In the genomic region with DNA sequence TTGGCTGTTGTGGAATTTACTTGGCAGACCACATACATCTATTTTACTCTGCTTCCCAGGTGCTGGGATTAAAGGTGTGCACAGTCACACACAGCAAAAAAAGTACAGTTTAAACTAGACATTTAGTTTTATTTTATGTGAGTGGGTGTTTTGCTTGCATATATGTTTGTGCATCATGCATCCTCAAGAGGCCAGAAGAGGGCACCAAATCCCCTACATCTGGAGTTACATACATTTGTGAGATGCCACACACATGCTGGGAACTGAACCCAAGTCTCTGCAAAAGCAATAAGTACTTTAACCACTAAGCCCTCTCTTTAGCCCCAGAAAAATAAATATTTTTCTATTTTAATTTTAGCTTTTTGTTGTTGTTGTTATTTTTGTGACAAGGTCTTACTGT, we compare ENCODE assay signal across 10 mouse cellular contexts.
A peak's percentile ranks its signal among the peaks of the same experiment; 100 is the strongest.
DNase-seq lines count a peak whose midpoint lies in the region; ATAC-seq and TF ChIP-seq lines count a peak whose summit lies in the region.
"Had no signal": no experiment of that assay in that cellular context is flagged by ENCODE, and none has a peak within 500 bp of the region (broad histone marks: within the 10 kb centered on the region; RNA-seq: fewer than 3 reads in every experiment).

No protein-coding gene starts in this region.

- no peaks in the 10 kb centered on the region for H3K27me3 ChIP-seq in kidney, adult 2 months (replicated peaks; ENCODE audit: control insufficient read depth, insufficient read depth, low read length)
- H3K27me3 ChIP-seq in CH12.LX (replicated peaks) = no peaks in the 10 kb centered on the region
- H3K27me3 ChIP-seq: hindbrain, embryonic 13.5 days; limb, embryonic 12.5 days had no signal

- in situ Hi-C loops in CH12.LX (cut with MboI; ENCODE audit: low pct_ligation_motif_present, low pct_unique_long_range_greater_than_20kb, low sequenced_read_pairs) = no loop called here

- H3K4me1 ChIP-seq in kidney, adult 2 months (ENCODE audit: control insufficient read depth, insufficient read depth, low read length) = no peaks in the 10 kb centered on the region
- H3K4me1 ChIP-seq in CH12.LX (ENCODE audit: control insufficient read depth in 1 of 2, insufficient read depth in 2 of 2) = no peaks in the 10 kb centered on the region
- H3K4me1 ChIP-seq: hindbrain, embryonic 13.5 days; limb, embryonic 12.5 days had no signal

- no peak overlapping the region for H3K4me2 ChIP-seq in CH12.LX (ENCODE audit: insufficient read depth, low read depth, poor library complexity, severe bottlenecking)
- H3K4me2 ChIP-seq: hindbrain, embryonic 13.5 days; limb, embryonic 12.5 days had no signal

- DNase-seq in kidney, adult 2 months = peak; percentile 12
- no peak for DNase-seq in kidney, postnatal 14 days
- DNase-seq in 416B (ENCODE audit: low read depth) (peak; percentile 54), CH12.LX (ENCODE audit: extremely low read depth) (peak; percentile 17)
- DNase-seq in induced T-regulatory cell, adult 2 months (ENCODE audit: low read depth) = peak; percentile 63
- DNase-seq in adrenal gland, postnatal 4 days (ENCODE audit: low spot score in 2 of 2) = no peak
- DNase-seq in cerebellum, adult 18-20 months = no peak

- H3K4me3 ChIP-seq in kidney, adult 2 months (ENCODE audit: insufficient read depth, low read depth, low read length) = no peak overlapping the region
- no peak overlapping the region for H3K4me3 ChIP-seq in CH12.LX (replicated peaks in 1 of 3; ENCODE audit: low read depth in 2 of 3, low read length in 2 of 3, poor library complexity in 1 of 3)
- H3K4me3 ChIP-seq: hindbrain, embryonic 13.5 days; limb, embryonic 12.5 days had no signal

- no peak for TF ChIP-seq EP300 in CH12.LX (IDR thresholded peaks at IDR 0.05; ENCODE audit: low read length)

- no peaks in the 10 kb centered on the region for H3K79me2 ChIP-seq in CH12.LX (replicated peaks; ENCODE audit: control insufficient read depth, extremely low read depth, insufficient read depth, poor library complexity, severe bottlenecking)

- TF ChIP-seq POLR2A in kidney, adult 2 months (IDR thresholded peaks at IDR 0.05; ENCODE audit: low read depth, low read length) = no peak
- no peak for TF ChIP-seq POLR2A in CH12.LX (IDR thresholded peaks at IDR 0.05; ENCODE audit: low read depth, low read length)

- dilution Hi-C loops in CH12.LX (cut with MboI; ENCODE audit: extremely low pct_ligation_motif_present, extremely low pct_unique_long_range_greater_than_20kb, low sequenced_read_pairs) = no loop called here

- H3K9me3 ChIP-seq in CH12.LX (replicated peaks; ENCODE audit: low read length) = no peaks in the 10 kb centered on the region
- H3K9me3 ChIP-seq: hindbrain, embryonic 13.5 days; limb, embryonic 12.5 days had no signal

- H3K9ac ChIP-seq in CH12.LX (ENCODE audit: insufficient read depth, low read depth) = no peak overlapping the region
- H3K9ac ChIP-seq: hindbrain, embryonic 13.5 days; limb, embryonic 12.5 days had no signal

- no peak for ATAC-seq in inflammation-experienced regulatory T-cells, adult 6 months

- H3K36me3 ChIP-seq in kidney, adult 2 months (ENCODE audit: control insufficient read depth, insufficient read depth, low read length) = no peaks in the 10 kb centered on the region
- peaks cover 0 to 1% of the 10 kb centered on the region in 2 experiments for H3K36me3 ChIP-seq in CH12.LX (replicated peaks in 1 of 2; ENCODE audit: control insufficient read depth in 1 of 2, insufficient read depth in 1 of 2, low read length in 1 of 2)
- H3K36me3 ChIP-seq: hindbrain, embryonic 13.5 days; limb, embryonic 12.5 days had no signal

- 0 out of 2 replicates have a peak, but pooled peaks have one; percentile 20 for TF ChIP-seq CTCF in kidney, adult 2 months (conservative IDR thresholded peaks at IDR 0.05; ENCODE audit: insufficient read depth, insufficient read length, low read depth, low read length)
- peak in 1 of 2 experiments; percentile 44; a peak in 2 of 4 replicates for TF ChIP-seq CTCF in CH12.LX (conservative IDR thresholded peaks at IDR 0.05 in 1 of 2, IDR thresholded peaks at IDR 0.05 in 1 of 2; ENCODE audit: low read depth in 2 of 2, low read length in 2 of 2)

- no peak overlapping the region for H3K27ac ChIP-seq in kidney, adult 2 months (ENCODE audit: insufficient read depth, low read depth, low read length)
- H3K27ac ChIP-seq in CH12.LX (ENCODE audit: insufficient read depth, low read depth) = no peak overlapping the region
- H3K27ac ChIP-seq: hindbrain, embryonic 13.5 days; limb, embryonic 12.5 days had no signal

- peak; percentile 47 for TF ChIP-seq RAD21 in CH12.LX (IDR thresholded peaks at IDR 0.05; ENCODE audit: low read depth, low read length)

TF ChIP-seq in CH12.LX, 34 proteins besides CTCF, POLR2A, EP300 and RAD21:
- TF ChIP-seq HCFC1 (IDR thresholded peaks at IDR 0.05; ENCODE audit: low read depth, low read length) = no peak
- no peak for TF ChIP-seq MAZ (IDR thresholded peaks at IDR 0.05; ENCODE audit: low read depth, low read length)
- TF ChIP-seq TBP (conservative IDR thresholded peaks at IDR 0.05; ENCODE audit: low read depth, low read length) = no peak

Comparison
In these comparisons a context has a peak if more than half of its experiments do, and no peak if none do; other contexts are left out.
1. DNase-seq: peak in kidney, adult 2 months (single experiment), 416B (single experiment), CH12.LX (single experiment) and induced T-regulatory cell, adult 2 months (single experiment); none in kidney, postnatal 14 days (single experiment), adrenal gland, postnatal 4 days (0 of 2) and cerebellum, adult 18-20 months (0 of 2).